Mouse (Mus musculus) v-Abl transformed pro-B cells (cell line): ENCODE results near the gene AC124502.3.

Experiments
- in situ Hi-C, 2 experiments: fragments of 400-800 bp; cut with MboI; formaldehyde crosslinking; loops; one replicate each; pipeline ENCODE4 v1.15.1; 2025; ENCODE audit not compliant: unreplicated experiment in 2 of 2

The AC124502.3 gene

DNA sequence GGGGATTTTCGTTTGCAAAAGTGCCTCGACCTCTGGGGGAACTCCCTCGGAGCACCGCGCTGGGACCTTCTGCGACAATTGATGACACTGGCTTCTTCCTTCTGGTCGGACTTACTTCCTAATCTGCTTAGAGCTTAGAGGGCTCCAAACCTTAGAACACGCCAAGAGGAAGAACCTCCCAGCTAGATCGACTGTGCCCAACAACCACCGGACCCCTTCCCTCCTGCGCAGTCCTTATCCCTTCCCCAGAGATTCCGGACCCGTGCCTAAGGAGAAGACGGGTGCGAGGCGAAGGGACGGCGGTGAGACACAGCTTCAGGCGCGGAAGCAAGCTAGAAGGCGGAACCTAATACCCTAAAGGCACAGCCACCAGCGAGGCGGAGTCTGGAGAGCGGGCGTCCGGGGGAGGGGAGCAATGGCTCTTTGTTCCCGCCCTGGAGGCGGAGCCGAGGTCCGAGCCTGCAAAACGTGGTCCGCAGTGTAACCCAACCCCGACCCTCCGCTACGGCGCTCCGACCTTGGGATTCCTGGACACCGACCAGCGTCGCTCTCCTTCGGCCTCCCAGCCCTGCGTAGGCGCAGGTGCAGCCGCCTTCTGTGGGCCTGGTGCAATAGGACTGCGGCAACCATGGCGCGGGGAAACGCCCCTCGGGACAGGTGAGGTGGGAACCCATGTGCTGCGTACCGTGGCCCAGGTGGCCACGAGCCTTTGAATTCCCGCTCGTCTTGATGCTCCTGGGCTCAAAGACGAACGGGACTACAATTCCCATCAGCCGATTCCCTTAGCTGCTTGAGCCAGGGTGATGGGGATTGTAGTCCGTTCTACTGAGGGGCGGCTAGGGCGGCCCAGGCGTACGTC lies 14.8 kb upstream of the AC124502.3 start, which contains the start of gene Slc29a2:
Gene Slc29a2 (plus strand): TSS at position 240 of the 859 bp plus-strand sequence.
- in situ Hi-C loops = no loop called here

DNA sequence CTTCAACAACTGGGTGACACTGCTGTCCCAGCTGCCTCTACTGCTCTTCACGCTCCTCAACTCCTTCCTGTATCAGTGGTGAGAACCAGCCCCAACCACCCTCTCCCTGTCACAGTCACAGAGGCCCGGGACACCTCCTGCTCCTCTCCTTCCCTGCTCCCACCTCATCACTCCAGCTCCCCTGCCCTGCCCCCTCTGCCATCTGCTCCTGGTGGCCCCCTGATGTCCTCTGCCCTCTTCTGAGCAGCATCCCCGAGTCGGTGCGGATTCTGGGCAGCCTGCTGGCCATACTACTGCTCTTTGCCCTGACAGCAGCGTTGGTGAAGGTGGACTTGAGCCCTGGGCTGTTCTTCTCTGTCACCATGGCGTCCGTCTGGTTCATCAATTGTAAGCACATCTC lies 12.6 kb upstream of the AC124502.3 start:
- in situ Hi-C loops = no loop called here

DNA sequence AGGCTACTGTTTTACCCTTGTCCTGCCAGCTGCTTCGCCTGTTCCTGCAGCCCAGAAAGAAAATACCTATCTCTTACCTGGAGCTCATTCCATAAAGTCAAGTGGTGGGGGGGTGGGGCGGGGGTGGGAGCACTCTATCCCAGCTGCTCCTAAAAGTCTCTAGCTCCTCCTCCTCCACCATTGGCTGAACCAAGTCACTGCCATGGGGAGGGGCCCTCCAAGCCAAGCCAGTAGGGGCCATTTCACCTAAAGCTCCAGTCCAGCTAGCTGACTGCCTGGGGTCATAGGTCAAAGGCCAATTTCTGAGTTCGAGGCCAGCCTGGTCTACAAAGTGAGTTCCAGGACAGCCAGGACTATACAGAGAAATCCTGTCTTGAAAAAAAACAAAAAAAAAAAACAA lies 6.0 kb upstream of the AC124502.3 start:
- in situ Hi-C loops = no loop called here

DNA sequence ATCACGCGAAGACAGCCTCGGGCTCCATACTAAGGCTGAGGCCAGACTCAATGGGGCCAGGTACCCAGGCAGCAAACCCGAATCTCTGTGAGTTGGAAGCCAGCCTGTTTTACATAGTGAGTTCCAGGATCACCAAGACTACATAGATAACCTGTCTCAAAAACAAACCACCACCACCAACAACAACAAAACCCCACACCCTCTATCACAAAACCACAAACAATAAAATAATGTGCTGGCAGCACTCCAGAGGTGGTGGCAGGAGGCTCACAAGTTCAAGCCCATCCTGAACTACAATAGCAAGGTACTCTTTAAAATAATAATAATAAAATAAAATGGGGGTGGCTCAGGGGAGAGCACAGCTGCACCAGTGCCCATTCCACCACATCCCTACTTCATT lies 2.1 kb upstream of the AC124502.3 start:
- in situ Hi-C loops = no loop called here

DNA sequence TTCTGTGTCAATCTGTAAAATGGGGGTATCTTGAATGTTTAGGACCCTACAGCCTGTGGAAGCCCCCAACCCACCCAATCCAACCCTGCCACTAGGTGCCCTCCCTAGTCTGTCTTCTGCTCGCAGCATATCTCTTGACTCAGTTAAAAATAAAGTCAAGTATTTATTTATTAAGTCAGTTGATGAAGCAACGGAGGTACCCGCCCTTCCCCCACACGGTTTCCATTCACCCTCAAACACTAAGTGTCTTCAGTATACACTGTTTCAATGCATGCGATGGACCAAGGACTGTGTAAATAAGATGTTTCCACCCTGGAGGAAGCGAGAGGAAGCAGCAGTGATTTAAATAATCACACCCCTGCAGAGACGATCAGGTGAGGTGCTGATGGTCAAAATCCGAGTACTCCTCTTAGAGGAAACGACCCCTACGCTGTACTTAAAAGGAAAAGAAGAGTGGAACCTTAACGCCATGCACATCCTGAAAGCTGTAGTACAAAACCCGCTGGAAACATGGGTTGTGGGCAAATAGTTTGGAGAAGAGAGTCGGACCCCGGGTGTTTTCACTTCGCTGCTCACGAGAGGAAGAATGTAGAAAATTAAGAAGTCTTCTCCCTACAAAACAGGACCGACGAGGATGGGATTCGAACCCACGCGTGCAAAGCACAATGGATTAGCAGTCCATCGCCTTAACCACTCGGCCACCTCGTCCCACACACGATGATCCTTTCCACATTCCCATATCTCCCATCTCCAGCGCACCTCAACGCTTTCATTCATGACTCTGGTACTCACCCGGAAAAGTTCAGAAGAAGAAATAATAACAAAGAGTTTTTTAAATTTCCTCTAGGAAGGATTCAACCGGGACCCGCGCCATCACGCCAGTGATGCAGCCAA lies 766 bp upstream of the AC124502.3 start:
- in situ Hi-C loops = no loop called here

DNA sequence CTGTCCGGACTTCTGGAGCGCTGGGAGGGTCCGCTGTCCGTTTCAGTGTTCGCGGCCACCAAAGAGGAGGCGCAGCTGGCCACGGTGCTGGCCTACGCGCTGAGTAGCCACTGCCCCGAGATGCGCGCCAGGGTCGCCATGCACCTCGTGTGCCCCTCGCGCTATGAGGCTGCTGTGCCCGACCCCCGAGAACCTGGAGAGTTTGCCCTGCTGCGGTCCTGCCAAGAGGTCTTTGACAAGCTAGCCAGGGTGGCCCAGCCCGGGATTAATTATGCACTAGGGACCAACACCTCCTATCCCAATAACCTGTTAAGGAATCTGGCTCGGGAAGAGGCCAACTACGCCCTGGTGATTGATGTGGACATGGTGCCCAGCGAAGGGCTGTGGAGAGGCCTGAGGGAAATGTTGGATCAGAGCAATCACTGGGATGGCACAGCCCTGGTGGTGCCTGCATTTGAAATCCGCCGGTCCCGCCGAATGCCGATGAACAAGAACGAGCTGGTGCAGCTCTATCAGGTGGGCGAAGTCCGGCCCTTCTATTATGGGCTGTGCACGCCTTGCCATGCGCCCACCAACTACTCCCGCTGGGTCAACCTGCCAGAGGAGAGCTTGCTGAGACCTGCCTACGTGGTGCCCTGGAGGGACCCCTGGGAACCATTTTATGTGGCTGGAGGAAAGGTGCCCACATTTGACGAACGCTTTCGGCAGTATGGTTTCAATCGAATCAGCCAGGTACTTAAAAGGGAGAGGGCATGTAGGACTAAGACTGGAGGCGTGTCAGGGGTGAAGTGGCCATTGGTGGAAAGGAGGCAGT lies 817 bp downstream of the AC124502.3 start:
- in situ Hi-C loops = no loop called here

DNA sequence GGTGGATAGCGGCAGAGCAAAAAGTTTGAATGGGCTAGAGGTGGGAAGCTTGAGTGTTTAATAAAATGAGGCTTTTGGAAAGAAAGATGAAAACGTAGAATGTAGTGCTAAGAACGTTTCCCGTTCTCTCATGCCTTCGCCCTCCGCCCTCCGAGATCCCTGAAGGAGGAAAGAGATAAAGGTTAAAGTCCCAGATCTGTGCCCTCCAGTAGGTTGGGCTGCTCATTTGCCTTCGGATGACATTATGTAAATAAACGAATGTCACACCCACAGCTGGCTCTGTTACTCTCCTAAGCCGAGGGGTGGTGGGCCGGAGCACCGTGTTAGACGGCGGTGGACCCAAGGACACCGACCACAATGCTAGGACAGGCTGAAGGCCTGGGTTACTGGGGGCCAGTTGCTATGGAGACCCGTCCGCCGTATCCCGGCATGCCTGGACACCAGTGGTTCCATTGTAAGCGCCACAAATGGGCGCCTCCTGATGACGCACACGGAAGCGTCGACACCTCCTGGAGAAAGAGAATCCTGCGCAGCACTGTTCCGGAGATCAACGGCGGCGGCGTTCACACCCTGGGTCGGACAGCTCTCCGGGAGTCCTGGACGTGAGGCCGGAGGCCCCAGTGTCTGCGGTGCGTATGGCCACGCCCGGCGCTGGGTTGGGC lies 2.3 kb downstream of the AC124502.3 start, which contains the start of gene Brms1:
Gene Brms1 (plus strand): TSS at position 493 of the 662 bp plus-strand sequence.
- in situ Hi-C loops = no loop called here

DNA sequence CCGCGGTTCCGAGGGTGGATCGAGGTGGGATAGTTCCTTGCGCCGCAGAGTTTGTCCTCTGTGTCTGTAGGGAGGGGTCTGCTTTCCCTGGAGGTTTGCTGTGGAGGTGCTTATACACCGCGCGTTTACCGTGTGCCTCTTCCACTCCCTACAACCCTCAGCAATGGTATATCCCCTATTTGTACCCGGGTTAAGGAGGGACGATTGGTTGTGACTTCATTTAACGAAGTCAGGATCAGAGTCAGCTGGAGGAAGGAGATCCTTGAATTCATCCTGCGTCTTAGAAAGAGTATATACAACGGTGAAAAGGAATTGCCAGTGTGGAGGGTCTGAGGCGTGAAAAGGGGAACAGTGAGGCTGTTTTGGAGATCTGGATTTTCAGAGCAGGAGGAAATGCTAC lies 2.9 kb downstream of the AC124502.3 start:
- in situ Hi-C loops = no loop called here

DNA sequence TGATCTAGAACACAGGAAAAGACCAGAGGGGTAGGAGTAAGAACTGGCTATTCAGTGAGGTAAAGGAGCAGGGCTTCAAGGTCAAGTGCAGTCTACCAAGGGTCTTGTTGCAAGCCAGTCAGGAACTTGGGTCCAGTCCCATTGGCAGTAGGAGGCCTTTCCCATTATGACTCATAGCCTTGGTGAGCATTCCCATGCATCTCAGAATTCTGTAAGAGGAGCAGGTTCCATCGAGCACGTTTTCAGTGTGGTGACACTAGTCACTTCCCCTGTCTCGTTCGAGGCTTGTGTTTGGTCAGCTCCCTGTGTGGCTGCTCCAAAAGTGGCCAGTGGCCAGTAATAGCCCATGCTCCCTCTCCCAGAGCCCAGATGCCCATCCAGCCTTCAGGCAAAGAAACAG lies 6.8 kb downstream of the AC124502.3 start:
- in situ Hi-C loops = loop anchor here in 1 of 2 experiments (5.0 kb wide), 1 partner anchor 37 kb away; no protein-coding TSS in a partner anchor

DNA sequence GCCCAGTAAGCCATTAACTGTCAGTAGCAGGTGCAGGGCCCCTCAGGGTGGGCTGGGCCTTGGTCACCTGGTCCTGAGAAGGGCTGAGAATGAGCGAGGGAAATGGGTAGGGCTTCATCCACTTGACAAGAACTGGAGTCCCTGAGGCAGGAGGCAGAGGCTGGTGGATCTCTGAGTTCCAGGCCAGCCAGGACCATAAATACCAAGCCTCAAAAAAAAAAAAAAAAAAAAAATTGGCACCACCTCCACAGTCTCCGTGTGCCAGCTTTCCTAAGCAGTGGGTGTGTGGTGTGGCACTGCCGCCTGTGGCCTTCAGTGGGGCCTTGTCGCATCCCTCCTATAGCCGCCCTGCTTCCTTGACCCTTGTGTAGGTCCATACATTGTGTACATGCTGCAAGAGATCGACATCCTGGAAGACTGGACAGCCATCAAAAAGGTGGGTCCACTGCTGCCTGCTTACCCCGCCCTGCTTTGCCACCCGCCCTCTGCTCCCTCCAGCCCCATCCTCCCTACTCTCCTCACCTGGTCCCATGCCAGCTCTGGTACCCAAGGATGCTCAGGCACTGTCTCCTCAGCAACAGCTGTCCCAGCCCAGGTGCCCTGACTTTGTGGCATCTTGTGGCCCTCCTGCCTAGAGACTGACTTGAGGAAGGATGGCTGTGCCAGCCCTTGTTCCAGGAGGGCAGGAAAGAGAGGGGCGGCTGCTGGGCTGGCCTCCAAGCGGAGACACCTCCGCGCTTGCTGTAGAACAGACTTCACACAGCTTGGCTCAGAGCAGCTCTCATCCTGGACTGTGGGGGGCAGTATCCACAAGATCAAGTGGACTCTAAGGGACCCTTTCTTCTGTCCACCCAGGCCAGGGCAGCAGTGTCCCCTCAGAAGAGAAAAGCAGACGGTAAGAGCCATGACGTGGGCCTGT lies 9.7 kb downstream of the AC124502.3 start:
- in situ Hi-C loops = loop anchor here in 1 of 2 experiments (5.0 kb wide), 1 partner anchor 34 kb away; no protein-coding TSS in a partner anchor

DNA sequence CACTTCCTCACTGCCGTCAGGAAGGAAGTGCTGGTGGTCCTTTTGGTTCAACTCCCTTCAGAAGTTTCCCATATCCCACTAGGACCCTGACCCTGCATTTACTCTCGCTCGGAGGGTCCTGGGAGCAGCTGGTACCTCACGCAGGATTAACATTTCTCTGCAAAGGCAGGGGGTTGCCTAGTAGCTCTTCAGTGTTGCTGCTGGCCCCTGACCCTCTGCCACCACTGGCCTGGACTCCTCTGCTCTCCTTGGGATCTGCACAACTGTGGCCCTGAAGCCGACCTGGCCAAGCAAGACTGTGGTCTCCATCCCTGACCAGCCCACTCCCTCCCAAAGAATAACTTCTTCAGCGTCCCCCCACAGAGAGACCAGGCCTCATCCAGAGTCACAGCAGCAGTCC lies 10.6 kb downstream of the AC124502.3 start:
- in situ Hi-C loops = loop anchor here in 1 of 2 experiments (5.0 kb wide), 1 partner anchor 33 kb away; no protein-coding TSS in a partner anchor

DNA sequence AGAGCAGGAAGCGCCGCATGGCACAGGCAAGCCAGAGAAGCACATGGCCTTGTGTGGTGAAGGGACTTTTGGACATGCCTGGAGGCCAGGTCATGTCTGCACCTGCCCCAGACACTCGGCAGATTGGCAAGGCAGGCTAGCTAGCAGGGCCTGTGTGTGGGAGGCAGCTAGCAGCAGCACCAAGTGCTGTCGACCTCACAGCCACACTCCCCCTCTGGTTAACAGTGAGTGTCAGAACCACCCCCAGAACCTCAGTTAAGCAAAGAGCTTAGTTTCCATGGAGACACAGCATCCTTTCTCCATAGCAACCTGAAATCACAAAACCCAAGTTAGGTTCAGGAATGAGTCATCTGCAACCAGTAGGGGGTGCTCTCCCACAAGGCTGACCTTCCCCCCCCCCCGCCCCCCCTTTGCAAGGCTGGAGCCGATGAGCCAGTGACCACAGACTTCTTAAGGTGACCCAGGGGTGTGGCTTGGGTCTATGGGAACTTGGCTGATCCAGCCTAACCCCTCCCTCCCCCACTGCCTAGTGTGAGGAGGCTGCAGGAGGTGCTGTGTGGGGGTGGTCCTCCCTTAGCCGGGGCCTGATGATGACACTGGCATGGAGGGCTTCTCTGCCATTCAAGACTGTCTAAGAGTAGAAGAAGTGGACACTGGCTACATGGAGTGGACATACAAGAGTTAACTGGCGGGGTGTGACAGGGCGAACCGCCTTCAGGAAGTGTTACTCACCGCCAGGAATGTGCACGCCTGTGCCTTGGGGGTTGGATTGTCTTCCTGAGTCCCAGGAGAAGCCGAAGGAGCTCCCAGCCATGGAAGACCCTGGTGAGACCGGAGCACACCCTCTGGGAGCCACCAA lies 11.6 kb downstream of the AC124502.3 start, which contains the start of gene Rin1:
Gene Rin1 (plus strand): TSS at position 435 of the 859 bp plus-strand sequence.
- in situ Hi-C loops = no loop called here

DNA sequence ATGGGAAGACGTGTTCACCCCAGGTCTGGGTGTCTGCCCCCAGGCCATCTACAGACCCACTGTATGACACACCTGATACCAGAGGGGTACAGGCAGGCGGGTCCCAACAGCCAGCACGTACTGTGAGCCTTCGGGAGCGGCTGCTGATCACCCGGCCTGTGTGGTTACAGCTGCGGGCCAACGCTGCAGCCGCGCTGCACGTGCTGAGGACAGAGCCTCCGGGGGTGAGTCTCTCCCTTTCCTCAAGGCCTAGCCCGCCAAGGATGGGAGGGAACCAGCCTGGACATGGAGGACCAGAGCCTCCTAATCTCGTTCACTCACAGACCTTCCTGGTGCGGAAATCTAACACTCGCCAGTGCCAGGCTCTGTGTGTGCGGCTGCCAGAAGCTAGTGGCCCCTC lies 12.3 kb downstream of the AC124502.3 start:
- in situ Hi-C loops = no loop called here

DNA sequence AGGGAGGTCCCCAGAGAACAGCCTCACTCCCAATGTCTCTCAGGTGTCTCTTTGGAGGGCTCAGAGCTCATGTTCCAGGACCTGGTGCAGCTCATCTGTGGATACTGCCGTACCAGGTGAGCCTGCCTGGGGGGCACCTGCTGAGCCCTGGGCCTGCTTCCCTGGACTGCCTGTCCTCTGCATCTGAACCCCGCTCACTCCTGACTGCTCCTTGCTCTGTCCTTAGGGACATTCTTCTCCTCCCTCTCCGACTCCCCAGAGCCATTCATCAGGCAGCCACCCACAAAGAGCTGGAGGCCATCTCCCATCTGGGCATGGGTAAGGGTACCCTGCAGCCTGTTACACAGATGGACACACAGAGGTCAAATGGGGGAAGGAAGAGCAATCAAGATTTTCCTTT lies 12.8 kb downstream of the AC124502.3 start:
- in situ Hi-C loops = no loop called here

DNA sequence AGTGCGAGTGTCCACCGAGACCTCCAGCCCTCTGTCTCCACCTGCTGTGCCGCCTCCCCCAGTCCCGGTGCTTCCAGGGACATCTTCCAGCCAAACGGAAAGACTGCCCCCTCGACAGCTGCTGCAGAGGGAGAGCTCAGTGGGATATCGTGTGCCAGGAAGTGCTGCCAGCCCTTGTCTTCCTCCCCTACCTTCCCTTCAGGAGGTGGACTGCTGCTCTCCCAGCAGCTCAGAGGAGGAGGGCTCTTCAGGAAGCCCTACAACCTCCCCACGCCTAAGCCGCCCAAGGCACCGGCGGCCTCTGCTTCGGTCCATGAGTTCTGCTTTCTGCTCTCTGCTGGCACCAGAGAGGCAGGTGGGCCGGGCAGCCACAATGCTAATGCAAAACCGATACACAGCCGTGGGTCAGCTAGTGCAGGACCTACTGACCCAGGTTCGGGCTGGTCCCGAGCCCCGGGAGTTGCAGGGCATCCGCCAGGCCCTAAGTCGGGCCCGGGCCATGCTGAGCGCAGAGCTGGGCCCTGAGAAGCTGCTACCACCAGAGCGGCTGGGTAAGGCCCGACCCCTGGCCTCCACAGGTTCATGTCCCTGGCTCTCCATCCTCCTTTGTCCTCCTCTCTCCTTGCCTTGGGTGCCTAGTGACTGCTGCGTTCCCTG lies 13.6 kb downstream of the AC124502.3 start:
- in situ Hi-C loops = no loop called here

DNA sequence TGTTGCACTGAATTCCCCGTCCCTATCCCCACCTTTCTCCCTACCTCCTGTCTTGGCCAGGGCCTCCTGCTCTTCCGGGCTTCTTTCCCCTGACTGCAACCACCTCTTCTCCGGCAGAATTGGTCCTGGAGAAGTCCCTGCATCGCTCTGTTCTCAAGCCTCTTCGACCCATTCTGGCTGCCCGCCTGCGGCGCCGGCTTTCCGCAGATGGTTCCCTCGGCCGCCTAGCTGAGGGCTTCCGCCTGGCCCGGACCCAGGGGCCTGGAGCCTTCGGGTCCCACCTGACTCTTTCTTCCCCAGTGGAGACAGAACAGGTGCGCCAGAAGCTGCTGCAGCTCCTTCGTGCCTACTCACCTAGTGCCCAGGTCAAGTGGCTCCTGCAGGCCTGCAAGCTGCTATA lies 14.2 kb downstream of the AC124502.3 start:
- in situ Hi-C loops = no loop called here

DNA sequence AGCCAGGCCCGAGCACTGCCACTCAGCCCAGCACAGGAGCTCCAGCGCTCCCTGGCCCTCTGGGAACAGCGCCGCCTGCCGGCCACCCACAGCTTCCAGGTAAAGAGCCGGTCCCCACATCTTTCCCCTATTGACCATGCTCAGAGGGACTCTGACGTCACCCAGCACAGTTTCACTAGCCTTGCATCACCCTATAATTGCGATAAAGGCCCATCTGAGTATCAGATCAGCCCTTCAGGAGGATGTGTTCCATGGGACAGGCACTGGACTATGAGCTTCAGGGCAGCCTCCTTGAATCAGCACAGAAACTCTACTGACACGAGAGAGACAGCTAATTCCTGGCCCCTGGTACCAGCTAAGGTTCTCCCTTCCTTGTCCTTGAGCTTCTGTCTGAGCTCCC lies 15.2 kb downstream of the AC124502.3 start:
- in situ Hi-C loops = no loop called here
